Mouse (Mus musculus) lung, embryonic 16.5 days (tissue): ENCODE results near the gene Toe1. TPM values are rescaled to one million over a fixed set of nuclear protein-coding genes. Genes with fewer than 3 reads are reported as not detected.
"Not testable (repeated sequence)": the region's sequence is repeated elsewhere in the genome, so short reads cannot be mapped to it uniquely, and the experiment has no call there.

Experiments
- ATAC-seq: fragments of 200-750 bp; cut with Nextera tagmentation; 2 replicates; pipeline ENCODE4 v1.8.0; 2017; ENCODE audit warnings: low read depth, mild to moderate bottlenecking, moderate library complexity
- H3K27ac ChIP-seq: fragments of 300-500 bp; sonication (generic); 2 replicates; pipeline ENCODE4 v1.5.1; 2014; ENCODE audit warnings: mild to moderate bottlenecking, control low read depth, low read length
- H3K27me3 ChIP-seq: fragments of 300-500 bp; sonication (generic); 2 replicates; pipeline ENCODE4 v1.6.1; 2014; ENCODE audit warnings: low read depth, low read length, mixed read lengths; ENCODE audit not compliant: control insufficient read depth, insufficient read depth
- H3K36me3 ChIP-seq: fragments of 300-500 bp; sonication (generic); 2 replicates; pipeline ENCODE4 v1.6.1; 2014; ENCODE audit warnings: low read length; ENCODE audit not compliant: control insufficient read depth, insufficient read depth
- H3K4me1 ChIP-seq: fragments of 300-500 bp; sonication (generic); replicated peaks from 2 replicates; pipeline ENCODE4 v1.6.1; 2014; ENCODE audit warnings: low read length, mixed read lengths; ENCODE audit not compliant: control insufficient read depth, insufficient read depth
- H3K4me2 ChIP-seq: fragments of 300-500 bp; sonication (generic); 2 replicates; pipeline ENCODE4 v1.6.1; 2014; ENCODE audit warnings: low read depth, low read length, control low read depth
- H3K4me3 ChIP-seq: fragments of 300-500 bp; sonication (generic); 2 replicates; pipeline ENCODE4 v1.5.1; 2014; ENCODE audit warnings: mild to moderate bottlenecking, low read length, control low read depth
- H3K9ac ChIP-seq: fragments of 300-500 bp; sonication (generic); 2 replicates; pipeline ENCODE4 v1.6.1; 2014; ENCODE audit warnings: low read length, control low read depth
- H3K9me3 ChIP-seq: fragments of 300-500 bp; sonication (generic); 2 replicates; pipeline ENCODE4 v1.6.1; 2016; ENCODE audit warnings: low read length; ENCODE audit not compliant: control insufficient read depth
- WGBS: fragments of 180-500 bp; shearing (Covaris S2); extraction: QIAGEN DNeasy Blood & Tissue Kit; methylation state at CpG from one replicate; pipeline ENCODE4 v1.1.7; 2014; 5-methylcytosine and 5-hydroxymethylcytosine counted together
- polyA plus RNA-seq: library from polyadenylated mRNA; unstranded; fragments of >200 nt; fragmentation: Nextera tagmentation; extraction: Ambion mirVana; gene quantifications from 2 replicates; pipeline ENCODE4 v1.2.1, GENCODE M21; 2015

The Toe1 gene
- polyA plus RNA-seq: 35.2 and 36.5 TPM in 2 replicates

- H3K4me2 ChIP-seq: peak within 1 kb of the TSS; percentile 73
- H3K36me3 ChIP-seq: peaks cover 21% of the 10 kb centered on the region
- H3K9ac ChIP-seq: peak within 1 kb of the TSS; percentile 87
- no peaks in the 10 kb centered on the region for H3K9me3 ChIP-seq
- under 1% methylated on average over 58 of the region's 58 CpGs for WGBS
- peaks cover 8% of the 10 kb centered on the region for H3K4me1 ChIP-seq
- peak; percentile 100 for ATAC-seq
- peak within 1 kb of the TSS; percentile 91 for H3K27ac ChIP-seq
- H3K27me3 ChIP-seq: no peaks in the 10 kb centered on the region
- H3K4me3 ChIP-seq: peak within 1 kb of the TSS; percentile 79
These were observed at the start of gene Toe1, which contains the start of gene Mutyh for GRCm38 (mm10) chr4:116807197-116808129. TSS of gene Toe1 (minus strand) at chr4:116807640. TSS of gene Mutyh (plus strand) at chr4:116807723.

GRCm38 (mm10) chr4:116857203-116857602 lies 49.8 kb upstream of the Toe1 start:
- H3K4me3 ChIP-seq: no peak overlapping the region
- H3K36me3 ChIP-seq: no peaks in the 10 kb centered on the region
- no peaks in the 10 kb centered on the region for H3K9me3 ChIP-seq
- H3K9ac ChIP-seq: no peak overlapping the region
- WGBS: 86% methylated on average over 10 of the region's 10 CpGs
- H3K4me1 ChIP-seq: no peaks in the 10 kb centered on the region
- no peak overlapping the region for H3K27ac ChIP-seq
- no peak overlapping the region for H3K4me2 ChIP-seq
- no peaks in the 10 kb centered on the region for H3K27me3 ChIP-seq
- ATAC-seq: no peak

- ATAC-seq: no peak
- H3K9ac ChIP-seq: no peak overlapping the region
- no peaks in the 10 kb centered on the region for H3K9me3 ChIP-seq
- WGBS: 19% methylated on average over 2 of the region's 2 CpGs
- no peaks in the 10 kb centered on the region for H3K27me3 ChIP-seq
- H3K4me1 ChIP-seq: no peaks in the 10 kb centered on the region
- no peak overlapping the region for H3K4me3 ChIP-seq
- H3K36me3 ChIP-seq: no peaks in the 10 kb centered on the region
- H3K4me2 ChIP-seq: no peak overlapping the region
- no peak overlapping the region for H3K27ac ChIP-seq
These were observed 46.8 kb upstream of the Toe1 start for GRCm38 (mm10) chr4:116854286-116854685.

DNA sequence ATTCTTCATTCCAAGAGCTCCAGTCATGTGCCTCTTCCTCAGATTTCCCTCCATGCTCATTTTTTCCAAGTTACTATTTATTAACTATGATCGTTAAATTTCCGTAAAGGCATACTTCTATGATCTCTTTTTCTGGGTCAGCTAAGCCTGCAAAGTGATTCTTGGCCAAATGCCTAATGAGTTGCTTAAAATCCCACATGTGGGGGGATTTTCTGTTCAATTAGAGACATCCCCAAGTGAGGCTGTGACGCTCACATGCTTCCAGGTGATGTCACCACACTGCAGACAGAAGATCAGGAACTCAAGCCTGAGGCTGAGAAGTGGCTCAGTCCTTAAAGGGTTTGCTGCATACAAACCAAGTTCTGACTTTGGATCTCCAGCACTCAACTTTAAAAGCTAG lies 42.5 kb upstream of the Toe1 start:
- no peak for ATAC-seq
- Histone ChIP-seq H3K9me3 (no peaks in the 10 kb centered on the region), H3K4me3 (no peak overlapping the region), H3K36me3 (no peaks in the 10 kb centered on the region), H3K9ac (no peak overlapping the region), H3K4me2 (no peak overlapping the region), H3K27ac (no peak overlapping the region), H3K27me3 (no peaks in the 10 kb centered on the region), H3K4me1 (no peaks in the 10 kb centered on the region)
- WGBS: 80% methylated on average over 3 of the region's 3 CpGs

DNA sequence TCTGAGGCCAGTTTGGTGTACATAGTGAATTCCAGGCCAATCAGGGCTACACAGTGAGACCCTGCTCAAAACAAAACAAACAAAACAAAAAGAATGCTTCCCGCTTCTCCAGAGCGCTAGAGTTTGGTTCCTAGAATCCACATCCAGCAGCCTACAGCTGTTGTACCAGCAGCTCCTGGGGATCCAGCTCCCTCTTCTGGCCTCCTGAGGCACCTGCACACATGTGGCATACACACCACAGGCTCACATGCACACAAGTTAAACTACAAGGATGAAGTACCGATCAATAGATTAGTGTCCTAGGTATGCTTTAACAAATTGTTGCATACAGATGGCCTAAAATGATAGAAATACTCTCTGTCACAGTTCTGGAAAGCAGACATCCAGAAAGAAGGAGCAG lies 36.9 kb upstream of the Toe1 start:
- ATAC-seq: no peak
- H3K4me2 ChIP-seq: no peak overlapping the region
- no peaks in the 10 kb centered on the region for H3K4me1 ChIP-seq
- peaks cover 5% of the 10 kb centered on the region; the same call in 1 of the 2 replicates for H3K9me3 ChIP-seq
- no peaks in the 10 kb centered on the region for H3K36me3 ChIP-seq
- no peak overlapping the region for H3K4me3 ChIP-seq
- H3K9ac ChIP-seq: no peak overlapping the region
- WGBS: 91% methylated on average over 3 of the region's 3 CpGs
- no peak overlapping the region for H3K27ac ChIP-seq
- H3K27me3 ChIP-seq: peaks cover 6% of the 10 kb centered on the region; the same call in 1 of the 2 replicates

DNA sequence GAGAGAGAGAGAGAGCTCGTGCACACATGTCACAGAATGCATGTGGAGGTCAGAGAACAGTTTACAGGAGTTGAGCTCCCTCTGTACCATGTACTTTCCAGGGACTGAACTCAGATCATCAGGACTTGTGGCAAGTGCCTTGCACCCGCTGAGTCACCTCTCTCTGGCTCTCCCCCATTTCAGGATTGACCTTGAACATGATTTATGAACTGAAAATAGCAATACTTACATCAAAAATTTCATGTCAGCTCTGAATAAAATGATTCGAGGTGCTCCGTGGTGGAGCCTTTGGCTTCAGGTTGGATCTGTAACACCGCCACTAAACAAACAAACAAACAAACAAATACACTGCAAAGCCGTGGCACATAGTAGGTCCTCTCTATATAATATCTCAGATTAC lies 33.4 kb upstream of the Toe1 start:
- Histone ChIP-seq H3K36me3 (no peaks in the 10 kb centered on the region), H3K4me2 (no peak overlapping the region), H3K9ac (no peak overlapping the region), H3K27ac (no peak overlapping the region), H3K4me1 (no peaks in the 10 kb centered on the region), H3K9me3 (peaks cover 5% of the 10 kb centered on the region; the same call in 1 of the 2 replicates), H3K27me3 (peaks cover 8% of the 10 kb centered on the region; the same call in 1 of the 2 replicates), H3K4me3 (no peak overlapping the region)
- no peak for ATAC-seq
- 70% methylated on average over 6 of the region's 6 CpGs for WGBS

DNA sequence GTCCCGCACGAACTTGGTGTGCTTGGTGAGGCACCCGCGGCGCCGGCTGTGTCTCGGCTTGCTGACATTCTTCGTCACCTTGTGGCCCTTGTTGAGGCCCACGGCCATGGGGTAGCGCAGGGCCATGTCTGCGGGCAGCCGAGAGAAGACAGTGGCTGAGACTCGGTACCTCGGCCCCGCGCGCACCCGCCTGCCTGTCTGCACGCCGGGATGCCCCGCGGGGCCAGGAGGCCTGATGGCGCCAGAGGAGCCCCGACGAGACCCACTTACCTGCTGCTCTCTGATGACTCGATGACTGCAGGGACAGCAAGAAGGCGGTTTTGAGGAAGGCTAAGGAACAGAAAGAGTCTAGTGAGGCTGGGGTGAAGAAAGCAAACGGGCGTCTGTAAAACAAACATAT lies 32.7 kb upstream of the Toe1 start:
- H3K27ac ChIP-seq, H3K9ac ChIP-seq, H3K4me1 ChIP-seq, ATAC-seq, H3K27me3 ChIP-seq, H3K9me3 ChIP-seq, H3K36me3 ChIP-seq: not testable (repeated sequence)
- Histone ChIP-seq H3K4me2 (peak overlapping the region; percentile 34; the same call in 1 of the 2 replicates), H3K4me3 (peak overlapping the region; percentile 20; the same call in 1 of the 2 replicates)
- 10% methylated on average over 20 of the region's 29 CpGs for whole genome bisulfite sequencing

DNA sequence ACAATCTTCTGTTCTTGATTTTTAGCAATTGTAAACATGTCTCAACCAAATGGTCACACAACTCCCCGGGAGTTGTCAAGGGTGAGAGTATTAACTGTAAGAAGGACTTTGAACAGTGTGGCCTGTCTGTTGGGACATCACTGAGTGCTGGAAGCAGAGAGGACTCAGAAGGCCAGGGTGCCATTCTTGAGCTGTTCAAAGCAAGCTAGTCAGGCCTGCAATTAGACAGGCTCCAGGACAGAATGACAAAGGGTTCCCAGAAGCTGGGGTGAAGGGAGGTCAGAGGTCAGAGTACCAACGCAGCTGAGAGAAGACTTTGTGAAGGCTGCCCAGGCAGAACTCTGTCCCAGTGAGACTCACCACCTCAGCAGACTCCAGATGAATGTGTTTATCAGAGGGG lies 31.6 kb upstream of the Toe1 start:
- no peak overlapping the region for H3K9ac ChIP-seq
- peaks cover 8% of the 10 kb centered on the region; the same call in 1 of the 2 replicates for H3K27me3 ChIP-seq
- no peak overlapping the region for H3K4me3 ChIP-seq
- no peaks in the 10 kb centered on the region for H3K9me3 ChIP-seq
- 37% methylated on average over 2 of the region's 2 CpGs for WGBS
- H3K36me3 ChIP-seq: no peaks in the 10 kb centered on the region
- H3K4me1 ChIP-seq: no peaks in the 10 kb centered on the region
- ATAC-seq: no peak
- no peak overlapping the region for H3K4me2 ChIP-seq
- H3K27ac ChIP-seq: no peak overlapping the region

DNA sequence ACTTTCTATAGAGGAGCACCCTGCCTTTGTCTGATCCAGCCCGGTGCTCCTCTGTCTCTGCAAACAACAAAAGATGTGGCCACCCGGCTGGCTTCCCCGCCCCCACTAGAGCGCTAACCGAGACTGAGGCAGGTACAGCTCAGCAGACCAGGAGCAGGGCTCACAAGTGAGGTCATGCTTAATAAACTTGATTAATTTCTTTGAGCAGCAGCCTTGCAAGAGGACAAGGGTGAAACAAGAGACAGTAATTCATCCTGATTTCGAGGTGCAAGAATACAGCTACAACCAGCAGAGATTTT lies 22.6 kb upstream of the Toe1 start:
- H3K4me3 ChIP-seq: no peak overlapping the region
- no peak overlapping the region for H3K4me2 ChIP-seq
- no peak for ATAC-seq
- 33% methylated on average over 6 of the region's 6 CpGs for WGBS
- no peak overlapping the region for H3K9ac ChIP-seq
- no peaks in the 10 kb centered on the region for H3K9me3 ChIP-seq
- H3K36me3 ChIP-seq: no peaks in the 10 kb centered on the region
- peaks cover 5% of the 10 kb centered on the region for H3K4me1 ChIP-seq
- no peak overlapping the region for H3K27ac ChIP-seq
- H3K27me3 ChIP-seq: no peaks in the 10 kb centered on the region
